Mouse (Mus musculus) spleen, adult 2 months (tissue): ENCODE data around the gene Trim31.

Experiments used
- CTCF ChIP-seq: fragments of 200-500 bp; IDR thresholded peaks from 2 replicates; pipeline ENCODE4 v1.5.1; 2011; ENCODE audit warnings: mild to moderate bottlenecking, inconsistent platforms; ENCODE audit not compliant: insufficient read depth, insufficient read length, insufficient replicate concordance; ENCODE audit errors: extremely low read depth
- POLR2A ChIP-seq: fragments of 200-500 bp; IDR thresholded peaks from 2 replicates; pipeline ENCODE4 v1.6.1; 2011; ENCODE audit warnings: low read depth, low read length, inconsistent platforms

DNA sequence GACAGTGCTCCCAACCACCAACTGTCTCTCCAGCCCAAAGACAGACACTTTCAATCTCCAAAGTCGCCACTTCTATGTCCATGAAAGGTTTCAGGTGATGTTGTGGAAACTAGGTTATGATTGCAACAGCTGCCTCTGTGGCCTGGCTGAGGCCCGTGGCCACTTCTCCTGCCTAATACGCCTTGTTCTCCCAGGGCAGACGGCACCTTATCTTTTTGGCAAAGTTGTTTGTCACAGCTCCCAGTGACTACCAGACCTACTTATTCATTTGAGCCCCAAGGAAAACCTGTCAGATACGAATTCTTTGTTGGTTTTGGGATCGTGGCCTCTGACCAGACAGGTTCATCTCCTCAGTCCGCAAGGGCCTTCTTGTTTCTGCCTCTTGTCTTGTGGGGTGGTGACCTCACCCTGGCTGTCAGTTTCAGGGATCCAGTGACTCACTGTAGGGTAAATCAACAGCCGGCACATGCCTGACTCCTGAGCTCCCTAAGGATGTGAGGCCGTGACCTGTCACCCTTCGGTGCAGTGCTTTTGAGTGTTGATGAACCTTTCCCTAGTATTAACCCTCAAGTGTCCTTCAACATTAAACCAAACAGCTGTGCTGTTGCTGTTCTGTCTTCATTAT lies 29.7 kb downstream of the Trim31 start:
- TF ChIP-seq CTCF (no peak), POLR2A (no peak)
